Mouse (Mus musculus) neural tube, embryonic 14.5 days (tissue): ENCODE data around the gene Sdk1. TPM values are rescaled to one million over a fixed set of nuclear protein-coding genes. Genes with fewer than 3 reads are reported as not detected.

Experiments
- ATAC-seq: fragments of 200-750 bp; cut with Nextera tagmentation; 2 replicates; pipeline ENCODE4 v1.8.0; 2017; ENCODE audit warnings: low read depth, mild to moderate bottlenecking, moderate TSS enrichment, moderate library complexity
- H3K27ac ChIP-seq: fragments of 300-500 bp; sonication (generic); 2 replicates; pipeline ENCODE4 v1.5.1; 2014; ENCODE audit warnings: low read depth, mild to moderate bottlenecking, control low read depth, low read length, moderate library complexity, mixed read lengths
- H3K27me3 ChIP-seq: fragments of 300-500 bp; sonication (generic); 2 replicates; pipeline ENCODE4 v1.6.1; 2014; ENCODE audit warnings: low read length; ENCODE audit not compliant: control insufficient read depth, insufficient read depth
- H3K36me3 ChIP-seq: fragments of 300-500 bp; sonication (generic); 2 replicates; pipeline ENCODE4 v1.6.1; 2014; ENCODE audit warnings: low read length, mixed read lengths; ENCODE audit not compliant: control insufficient read depth, insufficient read depth
- H3K4me1 ChIP-seq: fragments of 300-500 bp; sonication (generic); 2 replicates; pipeline ENCODE4 v1.6.1; 2014; ENCODE audit warnings: low read length; ENCODE audit not compliant: control insufficient read depth, insufficient read depth
- H3K4me2 ChIP-seq: fragments of 300-500 bp; sonication (generic); 2 replicates; pipeline ENCODE4 v1.6.1; 2014; ENCODE audit warnings: mild to moderate bottlenecking, low read depth, low read length, control low read depth
- H3K4me3 ChIP-seq: fragments of 300-500 bp; sonication (generic); 2 replicates; pipeline ENCODE4 v1.5.1; 2014; ENCODE audit warnings: low read depth, low read length, control low read depth, mixed read lengths
- H3K9ac ChIP-seq: fragments of 300-500 bp; sonication (generic); replicated peaks from 2 replicates; pipeline ENCODE4 v1.6.1; 2014; ENCODE audit warnings: low read depth, mild to moderate bottlenecking, control low read depth, low read length, mixed read lengths
- H3K9me3 ChIP-seq: fragments of 300-500 bp; sonication (generic); 2 replicates; pipeline ENCODE4 v1.6.1; 2016; ENCODE audit warnings: low read length; ENCODE audit not compliant: control insufficient read depth
- WGBS: fragments of 180-500 bp; shearing (Covaris S2); extraction: QIAGEN DNeasy Blood & Tissue Kit; methylation state at CpG from one replicate; pipeline ENCODE4 v1.1.7; 2014; 5-methylcytosine and 5-hydroxymethylcytosine counted together
- polyA plus RNA-seq: library from polyadenylated mRNA; unstranded; fragments of >200 nt; fragmentation: Nextera tagmentation; extraction: Ambion mirVana; gene quantifications from 2 replicates; pipeline ENCODE4 v1.2.1, GENCODE M21; 2014

The Sdk1 gene
- polyA plus RNA-seq, 1 experiment from 2014 or later: 3.1 TPM

- Histone ChIP-seq H3K27me3 (no peaks in the 10 kb centered on the region), H3K9me3 (no peaks in the 10 kb centered on the region), H3K9ac (no peak overlapping the region), H3K4me1 (no peaks in the 10 kb centered on the region), H3K36me3 (no peaks in the 10 kb centered on the region), H3K4me3 (no peak overlapping the region), H3K4me2 (no peak overlapping the region), H3K27ac (peak overlapping the region; percentile 60; the same call in 1 of the 2 replicates)
- ATAC-seq: peak; percentile 71; the same call in 1 of the 2 replicates
- 31% methylated on average over 17 of the region's 17 CpGs for WGBS
These were observed 915.9 kb downstream of the Sdk1 start for GRCm38 (mm10) chr5:142156868-142157852.

- no peak for ATAC-seq
These were observed 922.2 kb downstream of the Sdk1 start for GRCm38 (mm10) chr5:142163483-142163882.

GRCm38 (mm10) chr5:142173636-142174035, 932.3 kb downstream of the Sdk1 start:
- Histone ChIP-seq H3K4me2 (no peak overlapping the region), H3K27me3 (no peaks in the 10 kb centered on the region), H3K4me3 (no peak overlapping the region), H3K36me3 (no peaks in the 10 kb centered on the region), H3K27ac (no peak overlapping the region), H3K9me3 (no peaks in the 10 kb centered on the region), H3K9ac (no peak overlapping the region), H3K4me1 (peaks cover 14% of the 10 kb centered on the region)
- 76% methylated on average over 4 of the region's 4 CpGs for WGBS
- no peak for ATAC-seq

More at GRCm38 (mm10) chr5:142163483-142163882, 922.2 kb downstream of the Sdk1 start:
- H3K9ac ChIP-seq: no peak overlapping the region
- H3K9me3 ChIP-seq: no peaks in the 10 kb centered on the region
- H3K4me1 ChIP-seq: no peaks in the 10 kb centered on the region
- no peaks in the 10 kb centered on the region for H3K27me3 ChIP-seq
- no peak overlapping the region for H3K4me3 ChIP-seq
- H3K4me2 ChIP-seq: no peak overlapping the region
- no peaks in the 10 kb centered on the region for H3K36me3 ChIP-seq
- 87% methylated on average over 4 of the region's 4 CpGs for WGBS
- no peak overlapping the region for H3K27ac ChIP-seq

GRCm38 (mm10) chr5:142178164-142178563, 936.9 kb downstream of the Sdk1 start:
- no peaks in the 10 kb centered on the region for H3K36me3 ChIP-seq
- peak overlapping the region; percentile 74 for H3K27ac ChIP-seq
- no peaks in the 10 kb centered on the region; the same call in 1 of the 2 replicates for H3K27me3 ChIP-seq
- no peaks in the 10 kb centered on the region for H3K9me3 ChIP-seq
- no peak overlapping the region for H3K4me3 ChIP-seq
- no peak overlapping the region for H3K4me2 ChIP-seq
- ATAC-seq: peak; percentile 63; the same call in 1 of the 2 replicates
- peaks cover 25% of the 10 kb centered on the region for H3K4me1 ChIP-seq
- WGBS: 32% methylated on average over 8 of the region's 8 CpGs
- no peak overlapping the region for H3K9ac ChIP-seq

DNA sequence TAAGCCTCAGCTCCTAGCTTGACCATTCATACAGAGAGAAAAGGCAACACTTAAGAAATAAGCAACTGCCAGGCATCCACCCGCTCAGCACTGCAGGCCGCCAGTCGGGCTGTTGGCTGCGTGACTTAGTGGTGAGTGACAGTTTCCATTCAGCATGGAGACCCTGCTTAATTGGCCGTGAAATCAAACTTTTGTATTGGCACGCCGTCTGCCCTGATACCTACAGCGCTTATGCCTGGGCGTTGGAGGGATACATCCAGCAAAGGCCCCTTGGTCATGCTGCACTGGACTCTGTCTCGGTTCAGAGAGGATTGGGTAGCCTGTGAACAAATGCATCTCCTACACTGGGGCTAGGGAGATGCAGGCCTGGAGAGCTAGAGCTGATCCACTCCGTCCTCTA, 938.0 kb downstream of the Sdk1 start:
- no peak overlapping the region for H3K4me2 ChIP-seq
- H3K27ac ChIP-seq: no peak overlapping the region
- H3K9ac ChIP-seq: no peak overlapping the region
- H3K4me1 ChIP-seq: peaks cover 25% of the 10 kb centered on the region
- H3K4me3 ChIP-seq: no peak overlapping the region
- no peaks in the 10 kb centered on the region for H3K9me3 ChIP-seq
- WGBS: 20% methylated on average over 11 of the region's 11 CpGs
- no peaks in the 10 kb centered on the region for H3K36me3 ChIP-seq
- no peaks in the 10 kb centered on the region; the same call in 1 of the 2 replicates for H3K27me3 ChIP-seq
- ATAC-seq: peak; percentile 22; the same call in 1 of the 2 replicates

GRCm38 (mm10) chr5:142181862-142182261, 940.6 kb downstream of the Sdk1 start:
- Histone ChIP-seq H3K27me3 (no peaks in the 10 kb centered on the region; the same call in 1 of the 2 replicates), H3K9me3 (no peaks in the 10 kb centered on the region), H3K4me2 (no peak overlapping the region), H3K27ac (no peak overlapping the region), H3K4me1 (peaks cover 25% of the 10 kb centered on the region), H3K36me3 (no peaks in the 10 kb centered on the region), H3K4me3 (no peak overlapping the region), H3K9ac (no peak overlapping the region)
- no peak for ATAC-seq
- 54% methylated on average over 14 of the region's 14 CpGs for WGBS

DNA sequence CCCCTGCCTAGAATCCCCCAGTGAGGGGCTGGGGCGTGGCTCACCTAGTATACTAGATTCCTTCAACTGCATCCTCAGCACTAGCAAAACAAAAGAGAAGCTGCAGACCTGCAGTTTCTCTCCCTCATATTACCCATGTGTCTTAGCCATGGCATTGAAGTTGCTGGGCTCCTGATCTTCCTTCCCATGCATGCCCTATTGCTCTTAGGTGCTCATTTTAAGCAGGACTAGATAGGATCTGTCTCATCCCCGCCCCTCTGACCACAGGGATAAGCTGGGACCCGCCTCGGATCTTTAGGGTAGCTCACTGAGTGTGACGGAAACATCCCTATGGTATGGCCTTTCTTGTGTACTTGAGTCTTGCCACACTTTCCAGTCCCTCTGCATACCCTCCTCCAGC, 947.5 kb downstream of the Sdk1 start:
- Histone ChIP-seq H3K4me1 (no peaks in the 10 kb centered on the region), H3K4me3 (no peak overlapping the region), H3K27me3 (no peaks in the 10 kb centered on the region), H3K27ac (no peak overlapping the region), H3K4me2 (no peak overlapping the region), H3K9ac (no peak overlapping the region), H3K36me3 (no peaks in the 10 kb centered on the region), H3K9me3 (no peaks in the 10 kb centered on the region)
- WGBS: 74% methylated on average over 5 of the region's 5 CpGs
- ATAC-seq: no peak

DNA sequence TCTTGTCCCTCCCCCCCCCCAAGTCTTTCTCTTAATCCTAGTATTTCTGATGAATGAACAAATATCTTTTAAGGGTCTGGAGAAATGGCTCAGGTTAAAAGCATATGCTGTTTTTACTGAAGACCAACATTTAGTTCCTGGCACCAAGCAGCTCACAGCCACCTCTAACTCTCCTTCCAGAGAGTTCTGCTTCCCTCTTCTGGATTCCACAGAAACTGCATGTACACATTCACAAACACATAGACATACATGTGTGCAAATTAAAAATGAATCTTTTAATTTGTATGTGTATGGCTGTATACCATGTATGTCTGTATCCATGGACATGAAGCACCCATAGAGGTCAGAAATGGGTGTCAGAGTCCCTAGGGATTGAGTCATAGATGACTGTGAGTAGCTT, 968.6 kb downstream of the Sdk1 start:
- no peaks in the 10 kb centered on the region for H3K4me1 ChIP-seq
- H3K4me2 ChIP-seq: no peak overlapping the region
- no peaks in the 10 kb centered on the region for H3K9me3 ChIP-seq
- H3K27me3 ChIP-seq: no peaks in the 10 kb centered on the region
- no peak overlapping the region for H3K27ac ChIP-seq
- H3K9ac ChIP-seq: no peak overlapping the region
- H3K4me3 ChIP-seq: no peak overlapping the region
- H3K36me3 ChIP-seq: no peaks in the 10 kb centered on the region
- no peak for ATAC-seq

DNA sequence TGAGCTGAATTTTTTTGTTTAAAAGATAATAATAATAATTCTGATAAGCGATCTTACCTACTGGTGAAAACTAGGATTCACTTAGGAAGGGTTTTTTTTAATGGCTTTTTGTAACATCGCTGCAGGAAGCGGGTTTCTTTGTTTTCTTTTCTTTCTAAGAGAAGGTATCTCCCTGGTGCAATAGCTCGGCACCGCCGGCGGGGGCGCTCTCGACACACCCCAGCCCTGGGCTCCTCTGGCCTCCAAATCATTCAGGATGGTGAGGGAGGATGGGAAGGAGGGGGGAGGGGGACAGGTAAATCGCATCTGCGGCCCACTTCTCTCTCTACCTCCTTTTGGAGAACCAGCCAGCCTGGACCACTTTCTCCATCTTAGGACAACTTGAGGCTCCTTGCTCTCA, 971.0 kb downstream of the Sdk1 start:
- no peak overlapping the region for H3K4me2 ChIP-seq
- H3K4me3 ChIP-seq: no peak overlapping the region
- ATAC-seq: no peak
- H3K36me3 ChIP-seq: no peaks in the 10 kb centered on the region
- H3K9ac ChIP-seq: no peak overlapping the region
- H3K27me3 ChIP-seq: no peaks in the 10 kb centered on the region
- 0 out of 2 replicates have a peak, but pooled peaks cover 4% of the 10 kb centered on the region for H3K4me1 ChIP-seq
- H3K27ac ChIP-seq: no peak overlapping the region
- H3K9me3 ChIP-seq: no peaks in the 10 kb centered on the region
- 67% methylated on average over 11 of the region's 11 CpGs for WGBS
